Mouse (Mus musculus) liver, embryonic 14.5 days (tissue): ENCODE results near the gene Aip. TPM values are rescaled to one million over a fixed set of nuclear protein-coding genes. Genes with fewer than 3 reads are reported as not detected.

ENCODE experiments used
- ATAC-seq: fragments of 200-750 bp; cut with Nextera tagmentation; 2 replicates; pipeline ENCODE4 v1.8.0; 2017; ENCODE audit warnings: moderate number of reproducible peaks, mild to moderate bottlenecking, moderate library complexity; ENCODE audit not compliant: insufficient read depth
- DNase-seq, 3 experiments: peaks; one replicate each; pipeline ENCODE4 v3.0.0-alpha.2; 2012 to 2013; ENCODE audit warnings: low read depth in 3 of 3, low spot score in 3 of 3
- H3K27ac ChIP-seq: fragments of 300-500 bp; sonication (generic); 2 replicates; pipeline ENCODE4 v1.5.1; 2014; ENCODE audit warnings: moderate library complexity, mild to moderate bottlenecking, control low read depth, inconsistent platforms
- H3K27me3 ChIP-seq: fragments of 300-500 bp; sonication (generic); 2 replicates; pipeline ENCODE4 v1.6.1; 2014; ENCODE audit warnings: mild to moderate bottlenecking, low read length, moderate library complexity; ENCODE audit not compliant: control insufficient read depth, insufficient read depth
- H3K36me3 ChIP-seq: fragments of 300-500 bp; sonication (generic); replicated peaks from 2 replicates; pipeline ENCODE4 v1.6.1; 2014; ENCODE audit warnings: low read depth; ENCODE audit not compliant: control insufficient read depth, insufficient read depth
- H3K4me1 ChIP-seq, 2 experiments: fragments of 200-500 bp in 1 of 2; fragments of 300-500 bp in 1 of 2; sonication (generic) in 1 of 2; replicated peaks; 2 replicates each; pipeline ENCODE4 v1.6.1; 2012 to 2014; ENCODE audit warnings: antibody characterized with exemption in 1 of 2, inconsistent platforms in 1 of 2, low read length in 1 of 2; ENCODE audit not compliant: control insufficient read depth in 2 of 2, insufficient read depth in 2 of 2
- H3K4me2 ChIP-seq: fragments of 300-500 bp; sonication (generic); 2 replicates; pipeline ENCODE4 v1.6.1; 2014; ENCODE audit warnings: low read depth, mild to moderate bottlenecking, control low read depth, moderate library complexity
- H3K4me3 ChIP-seq, 2 experiments: fragments of 200-500 bp in 1 of 2; fragments of 300-500 bp in 1 of 2; sonication (generic) in 1 of 2; 2 replicates each; pipeline ENCODE4 v1.5.1; 2012 to 2014; ENCODE audit warnings: low read depth in 2 of 2, low read length in 2 of 2, mild to moderate bottlenecking in 2 of 2, control low read depth in 1 of 2, inconsistent platforms in 1 of 2, moderate library complexity in 1 of 2; ENCODE audit not compliant: insufficient read depth in 1 of 2
- H3K9ac ChIP-seq: fragments of 300-500 bp; sonication (generic); replicated peaks from 2 replicates; pipeline ENCODE4 v1.6.1; 2014; ENCODE audit warnings: mild to moderate bottlenecking, control low read depth, moderate library complexity
- H3K9me3 ChIP-seq: fragments of 300-500 bp; sonication (generic); 2 replicates; pipeline ENCODE4 v1.6.1; 2016; ENCODE audit warnings: low read length, mixed read lengths; ENCODE audit not compliant: control insufficient read depth
- CTCF ChIP-seq: IDR thresholded peaks from 2 replicates; pipeline ENCODE4 v1.5.1; 2016; ENCODE audit warnings: antibody characterized with exemption, low read depth, control low read depth
- EP300 ChIP-seq: IDR thresholded peaks from 2 replicates; pipeline ENCODE4 v1.6.1; 2016; ENCODE audit warnings: antibody characterized with exemption, low read depth
- whole genome bisulfite sequencing: fragments of 180-500 bp; shearing (Covaris S2); extraction: QIAGEN DNeasy Blood & Tissue Kit; methylation state at CpG from one replicate; pipeline ENCODE4 v1.1.7; 2014; ENCODE audit not compliant: insufficient replicate concordance; 5-methylcytosine and 5-hydroxymethylcytosine counted together
- polyA plus RNA-seq, 2 experiments: library from polyadenylated mRNA; depleted of rRNA in 1 of 2; stranded (reverse) in 1 of 2; unstranded in 1 of 2; fragments of >200 nt; fragmentation: Nextera tagmentation in 1 of 2; extraction: Ambion mirVana in 1 of 2; gene quantifications; 2 replicates each; pipeline versions ENCODE4 v1.2.1 to v1.2.3; 2012 to 2014

Gene Aip
- polyA plus RNA-seq, 2 experiments, result 29.4 to 33.2 TPM

DNA sequence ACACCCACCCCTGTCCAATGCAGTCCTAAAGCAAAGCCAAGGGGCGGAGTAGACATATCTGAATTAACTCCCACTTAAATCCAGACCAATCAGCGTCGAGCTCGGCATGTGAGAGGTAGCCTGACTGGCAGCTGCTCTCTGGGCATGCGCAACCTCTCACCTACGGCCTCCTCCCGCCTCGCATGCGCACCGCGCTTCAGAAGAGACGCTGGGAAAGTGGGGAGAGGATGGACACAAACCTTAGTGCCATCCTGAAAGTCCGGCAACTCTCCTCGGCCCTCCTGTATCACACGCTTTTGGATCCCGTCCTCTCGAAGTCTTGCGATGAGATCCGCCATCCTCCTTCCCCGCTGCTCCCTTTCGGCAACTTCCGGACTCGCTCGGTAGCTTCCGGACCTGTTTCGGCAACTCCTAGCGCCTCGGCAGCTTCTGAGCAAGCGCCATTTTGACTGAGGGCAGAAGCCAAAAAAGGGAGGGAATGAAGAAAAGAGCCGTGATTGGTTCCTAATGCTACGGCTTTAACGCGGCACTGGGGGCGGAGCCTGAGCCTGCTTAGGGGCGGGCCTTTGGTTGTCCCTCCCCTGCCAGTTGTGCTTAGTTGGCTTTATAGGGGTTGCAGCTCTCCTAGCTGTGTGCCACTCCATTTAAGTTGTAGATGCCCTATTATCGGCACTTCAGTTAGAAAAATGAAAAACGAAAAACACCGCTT is 4.4 kb downstream of the Aip start:
- Histone ChIP-seq H3K4me1 (peaks cover 36 to 43% of the 10 kb centered on the region in 2 experiments), H3K36me3 (peaks cover 3% of the 10 kb centered on the region; the same call in 1 of the 2 replicates)
- no peak for TF ChIP-seq EP300
- no peak for TF ChIP-seq CTCF

DNA sequence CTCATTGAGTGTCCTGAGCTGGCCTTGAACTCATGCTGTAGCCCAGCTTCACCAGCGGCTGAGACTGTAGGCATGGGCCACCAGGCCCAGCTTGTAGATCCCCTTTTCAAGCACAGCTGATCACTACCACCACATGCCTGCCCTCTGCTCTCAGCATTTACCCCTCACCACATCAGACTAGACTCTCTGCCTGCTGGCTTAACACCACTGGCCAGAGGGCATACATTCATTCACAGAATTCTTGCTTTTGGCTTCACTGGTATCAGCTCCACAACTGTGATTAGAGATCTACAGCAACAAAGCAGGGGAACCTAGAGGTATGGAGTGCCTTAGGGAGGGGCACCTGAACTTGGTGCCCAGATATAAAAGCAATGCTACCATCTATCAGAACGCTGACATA is 5.2 kb downstream of the Aip start:
- H3K27me3 ChIP-seq, result no peaks in the 10 kb centered on the region
- H3K4me1 ChIP-seq, result peaks cover 36 to 43% of the 10 kb centered on the region in 2 experiments
- H3K36me3 ChIP-seq, result peaks cover 7% of the 10 kb centered on the region; the same call in 1 of the 2 replicates
- 94% methylated on average over 2 of the region's 2 CpGs for WGBS
- H3K27ac ChIP-seq, result no peak overlapping the region
- DNase-seq (no peak), ATAC-seq (no peak)
- H3K9ac ChIP-seq, result no peak overlapping the region
- TF ChIP-seq CTCF (no peak), EP300 (no peak)
- peak overlapping the region; percentile 80 for H3K4me2 ChIP-seq
- H3K9me3 ChIP-seq, result no peaks in the 10 kb centered on the region
- 0 out of 4 replicates have a peak overlapping the region, but pooled peaks of 1 of the 2 experiments have one; percentile 59 for H3K4me3 ChIP-seq

More for the DNA sequence above, 4.4 kb downstream of the Aip start:
- Histone ChIP-seq H3K9ac (peak overlapping the region; percentile 63), H3K4me2 (peak overlapping the region; percentile 80), H3K27ac (peak overlapping the region; percentile 64), H3K27me3 (no peaks in the 10 kb centered on the region), H3K4me3 (peak overlapping the region; percentile 54 to 59), H3K9me3 (no peaks in the 10 kb centered on the region)
- DNase-seq (peak; percentile 95 to 98 (median 97)), ATAC-seq (peak; percentile 59)
- WGBS, result 2% methylated on average over 38 of the region's 38 CpGs

DNA sequence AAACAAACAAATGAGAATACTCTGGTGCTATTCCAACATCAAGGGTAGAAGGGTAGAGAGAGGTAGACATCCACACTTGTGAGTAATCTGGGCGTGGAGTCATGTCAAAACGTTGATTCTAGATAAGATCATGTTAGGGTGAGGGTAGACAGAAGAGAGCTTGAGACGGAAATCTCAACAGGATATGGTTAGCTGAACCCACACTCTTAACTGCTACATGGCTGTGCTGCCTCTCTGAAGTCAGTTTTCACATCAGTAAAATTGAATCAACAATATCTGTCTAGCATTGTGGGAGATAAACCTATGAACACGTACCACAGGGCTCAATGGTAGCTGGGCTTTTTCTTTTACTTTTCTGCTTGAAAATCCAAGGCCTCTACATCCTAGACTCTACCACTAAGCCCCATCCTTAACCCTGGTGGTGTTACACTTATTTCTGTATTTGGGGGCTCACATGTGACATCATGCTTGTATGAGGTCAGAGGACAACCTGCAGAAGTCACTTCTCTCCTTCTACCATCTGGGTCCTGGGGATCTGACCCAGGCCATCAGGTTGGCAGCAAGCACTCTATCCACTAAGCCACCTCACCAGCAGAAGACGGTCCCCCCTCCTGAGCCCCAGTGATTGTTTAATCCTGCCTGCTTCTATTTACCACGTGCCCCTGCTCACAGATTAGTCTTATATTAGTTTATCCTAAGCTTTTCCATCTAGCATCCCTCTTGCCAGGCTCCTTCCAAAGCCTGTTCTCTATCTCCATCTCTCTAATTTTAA is 5.8 kb downstream of the Aip start:
- H3K4me2 ChIP-seq, result peak overlapping the region; percentile 80
- 53% methylated on average over 6 of the region's 6 CpGs for WGBS
- no peaks in the 10 kb centered on the region for H3K27me3 ChIP-seq
- no peaks in the 10 kb centered on the region for H3K9me3 ChIP-seq
- H3K4me1 ChIP-seq, result peaks cover 32 to 40% of the 10 kb centered on the region in 2 experiments
- H3K27ac ChIP-seq, result no peak overlapping the region
- TF ChIP-seq EP300, result no peak
- TF ChIP-seq CTCF, result no peak
- ATAC-seq (no peak), DNase-seq (no peak)
- H3K4me3 ChIP-seq, result no peak overlapping the region
- H3K9ac ChIP-seq, result no peak overlapping the region
- peaks cover 13% of the 10 kb centered on the region; the same call in 1 of the 2 replicates for H3K36me3 ChIP-seq

DNA sequence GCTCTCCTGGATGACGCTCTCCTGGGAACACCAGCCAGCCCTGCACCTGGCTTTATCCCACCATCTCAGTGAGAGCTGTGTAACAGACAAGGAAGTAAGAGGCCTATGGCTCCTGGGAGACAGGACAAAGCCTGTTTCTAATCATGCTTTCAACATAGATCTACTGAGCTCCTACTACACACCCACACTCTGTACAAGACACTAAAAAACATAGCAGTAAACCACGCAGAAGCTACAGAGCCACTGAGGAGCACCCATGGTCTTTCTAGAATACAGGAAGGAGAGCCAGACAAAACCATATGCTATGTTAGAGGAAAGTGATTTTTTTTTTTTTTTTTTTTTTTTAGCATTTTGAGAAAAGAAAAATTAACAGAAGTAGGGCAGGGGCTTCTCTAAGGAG is 7.3 kb downstream of the Aip start:
- TF ChIP-seq CTCF, result no peak
- TF ChIP-seq EP300, result no peak
- 88% methylated on average over 2 of the region's 2 CpGs for WGBS
- Histone ChIP-seq H3K4me1 (peaks cover 29 to 38% of the 10 kb centered on the region in 2 experiments), H3K27ac (no peak overlapping the region), H3K36me3 (peaks cover 16% of the 10 kb centered on the region; the same call in 1 of the 2 replicates), H3K9ac (no peak overlapping the region), H3K9me3 (no peaks in the 10 kb centered on the region), H3K4me2 (no peak overlapping the region), H3K27me3 (no peaks in the 10 kb centered on the region), H3K4me3 (no peak overlapping the region)
- ATAC-seq, result no peak
- no peak for DNase-seq

DNA sequence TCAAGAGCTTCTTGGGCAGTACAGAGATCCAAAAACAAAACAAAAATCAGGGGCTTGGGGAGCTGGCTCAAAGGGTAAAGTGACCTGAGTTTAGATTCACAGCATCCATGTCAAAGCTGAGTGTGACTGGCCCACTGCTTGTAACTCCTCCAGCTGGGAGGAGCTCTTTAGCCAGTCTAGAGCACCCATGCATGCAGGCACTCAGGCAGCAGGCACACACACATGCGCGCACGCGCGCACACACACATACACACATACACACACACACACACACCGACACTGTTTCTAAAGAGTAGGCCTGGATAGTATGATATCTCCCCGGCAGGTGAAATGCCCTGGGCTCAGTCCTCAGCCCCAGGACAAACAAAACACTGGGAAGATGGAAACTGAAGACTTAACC is 8.7 kb downstream of the Aip start:
- Histone ChIP-seq H3K36me3 (peaks cover 16% of the 10 kb centered on the region; the same call in 1 of the 2 replicates), H3K27ac (no peak overlapping the region), H3K9ac (no peak overlapping the region), H3K9me3 (no peaks in the 10 kb centered on the region), H3K27me3 (no peaks in the 10 kb centered on the region), H3K4me3 (no peak overlapping the region), H3K4me1 (peaks cover 26% of the 10 kb centered on the region in 2 experiments), H3K4me2 (no peak overlapping the region)
- no peak for TF ChIP-seq EP300
- no peak for TF ChIP-seq CTCF
- no peak for DNase-seq
- no peak for ATAC-seq
- WGBS, result 93% methylated on average over 7 of the region's 7 CpGs
